Mouse (Mus musculus) intestine, postnatal 0 days (tissue): ENCODE measurements around the gene Mex3a. TPM values are rescaled to one million over a fixed set of nuclear protein-coding genes. Genes with fewer than 3 reads are reported as not detected.

Source experiments
- ATAC-seq: fragments of 200-750 bp; cut with Nextera tagmentation; 2 replicates; pipeline ENCODE4 v1.8.0; 2017; ENCODE audit warnings: mild to moderate bottlenecking, moderate TSS enrichment, moderate library complexity
- H3K27ac ChIP-seq: fragments of 300-500 bp; sonication (generic); 2 replicates; pipeline ENCODE4 v1.5.1; 2014; ENCODE audit warnings: mild to moderate bottlenecking, low read depth, low read length, moderate library complexity
- H3K27me3 ChIP-seq: fragments of 300-500 bp; sonication (generic); replicated peaks from 2 replicates; pipeline ENCODE4 v1.6.1; 2014; ENCODE audit warnings: low read length, mixed read lengths; ENCODE audit not compliant: control insufficient read depth, insufficient read depth
- H3K36me3 ChIP-seq: fragments of 300-500 bp; sonication (generic); 2 replicates; pipeline ENCODE4 v1.6.1; 2014; ENCODE audit warnings: mild to moderate bottlenecking, moderate library complexity; ENCODE audit not compliant: control insufficient read depth, insufficient read depth
- H3K4me1 ChIP-seq: fragments of 300-500 bp; sonication (generic); replicated peaks from 2 replicates; pipeline ENCODE4 v1.6.1; 2014; ENCODE audit warnings: antibody characterized with exemption, low read length, mixed read lengths; ENCODE audit not compliant: control insufficient read depth, insufficient read depth
- H3K4me2 ChIP-seq: fragments of 300-500 bp; sonication (generic); replicated peaks from 2 replicates; pipeline ENCODE4 v1.6.1; 2014; ENCODE audit warnings: low read depth, mild to moderate bottlenecking, moderate library complexity
- H3K4me3 ChIP-seq: fragments of 300-500 bp; sonication (generic); 2 replicates; pipeline ENCODE4 v1.5.1; 2014; ENCODE audit warnings: low read depth, low read length
- H3K9ac ChIP-seq: fragments of 300-500 bp; sonication (generic); 2 replicates; pipeline ENCODE4 v1.6.1; 2014; ENCODE audit warnings: mild to moderate bottlenecking, low read depth, low read length
- H3K9me3 ChIP-seq: fragments of 300-500 bp; sonication (generic); 2 replicates; pipeline ENCODE4 v1.6.1; 2016; ENCODE audit warnings: mixed run types; ENCODE audit not compliant: control insufficient read depth
- CTCF ChIP-seq: sonication (generic); IDR thresholded peaks from 2 replicates; pipeline ENCODE4 v1.5.1; 2016; ENCODE audit warnings: low read depth, mild to moderate bottlenecking, control low read depth, antibody characterized with exemption, moderate library complexity
- WGBS: fragments of 180-500 bp; shearing (Covaris S2); extraction: QIAGEN DNeasy Blood & Tissue Kit; methylation state at CpG from one replicate; pipeline ENCODE4 v1.1.7; 2014; 5-methylcytosine and 5-hydroxymethylcytosine counted together
- polyA plus RNA-seq: library from polyadenylated mRNA; unstranded; fragments of >200 nt; fragmentation: Nextera tagmentation; extraction: Ambion mirVana; gene quantifications from 2 replicates; pipeline ENCODE4 v1.2.1, GENCODE M21; 2015

Gene Mex3a
- polyA plus RNA-seq, 1 experiment from 2014 or later: 2.8 TPM

GRCm38 (mm10) chr3:88544955-88545591 lies 12.9 kb downstream of the Mex3a start:
- 77% methylated on average over 20 of the region's 20 CpGs for WGBS

GRCm38 (mm10) chr3:88546674-88547418 lies 14.7 kb downstream of the Mex3a start:
- H3K9ac ChIP-seq: no peak overlapping the region
- no peak for TF ChIP-seq CTCF
- 0 out of 2 replicates have a peak overlapping the region, but pooled peaks have one; percentile 5 for H3K4me3 ChIP-seq
- H3K9me3 ChIP-seq: no peaks in the 10 kb centered on the region
- WGBS: 43% methylated on average over 6 of the region's 6 CpGs
- H3K4me2 ChIP-seq: peak overlapping the region; percentile 48
- no peaks in the 10 kb centered on the region for H3K4me1 ChIP-seq
- 0 out of 2 replicates have a peak, but pooled peaks cover 6% of the 10 kb centered on the region for H3K36me3 ChIP-seq
- H3K27me3 ChIP-seq: no peaks in the 10 kb centered on the region
- peak overlapping the region; percentile 46; the same call in 1 of the 2 replicates for H3K27ac ChIP-seq
- 0 out of 2 replicates have a peak, but pooled peaks have one; percentile 17 for ATAC-seq

More at GRCm38 (mm10) chr3:88544955-88545591, 12.9 kb downstream of the Mex3a start:
- no peak for ATAC-seq
- no peak for TF ChIP-seq CTCF
- no peak overlapping the region for H3K27ac ChIP-seq
- peaks cover 17% of the 10 kb centered on the region; the same call in 1 of the 2 replicates for H3K36me3 ChIP-seq
- H3K4me1 ChIP-seq: no peaks in the 10 kb centered on the region
- H3K9ac ChIP-seq: no peak overlapping the region
- H3K4me3 ChIP-seq: no peak overlapping the region
- H3K4me2 ChIP-seq: 0 out of 2 replicates have a peak overlapping the region, but pooled peaks have one; percentile 2
- no peaks in the 10 kb centered on the region for H3K9me3 ChIP-seq
- H3K27me3 ChIP-seq: no peaks in the 10 kb centered on the region

GRCm38 (mm10) chr3:88548180-88548917 lies 16.2 kb downstream of the Mex3a start, which contains the start of gene Rab25:
Gene Rab25, minus strand, starts transcription at chr3:88548300.
- Histone ChIP-seq H3K9me3 (no peaks in the 10 kb centered on the region), H3K27me3 (no peaks in the 10 kb centered on the region), H3K4me3 (peak within 1 kb of the TSS; percentile 35), H3K27ac (peak within 1 kb of the TSS; percentile 90), H3K36me3 (no peaks in the 10 kb centered on the region), H3K9ac (peak within 1 kb of the TSS; percentile 22; the same call in 1 of the 2 replicates), H3K4me2 (peak within 1 kb of the TSS; percentile 64), H3K4me1 (no peaks in the 10 kb centered on the region)
- TF ChIP-seq CTCF: no peak
- 29% methylated on average over 18 of the region's 18 CpGs for WGBS
- ATAC-seq: peak; percentile 31

- Histone ChIP-seq H3K9ac (no peak overlapping the region), H3K36me3 (peaks cover 7% of the 10 kb centered on the region), H3K4me2 (peak overlapping the region; percentile 93), H3K4me1 (no peaks in the 10 kb centered on the region), H3K27ac (peak overlapping the region; percentile 79; the same call in 1 of the 2 replicates), H3K27me3 (no peaks in the 10 kb centered on the region), H3K4me3 (peak overlapping the region; percentile 83), H3K9me3 (no peaks in the 10 kb centered on the region)
- ATAC-seq: no peak
- 42% methylated on average over 4 of the region's 4 CpGs for WGBS
- TF ChIP-seq CTCF: no peak
Measured at GRCm38 (mm10) chr3:88551586-88551985, 19.4 kb downstream of the Mex3a start.

GRCm38 (mm10) chr3:88552082-88552645 lies 20.0 kb downstream of the Mex3a start:
- Histone ChIP-seq H3K4me1 (no peaks in the 10 kb centered on the region), H3K4me3 (peak overlapping the region; percentile 83), H3K9me3 (no peaks in the 10 kb centered on the region), H3K27ac (peak overlapping the region; percentile 79), H3K27me3 (no peaks in the 10 kb centered on the region), H3K36me3 (peaks cover 12% of the 10 kb centered on the region), H3K4me2 (peak overlapping the region; percentile 93), H3K9ac (peak overlapping the region; percentile 85)
- TF ChIP-seq CTCF: no peak
- no peak for ATAC-seq
- 14% methylated on average over 16 of the region's 16 CpGs for WGBS
